Mouse (Mus musculus): Measurements from ENCODE around the gene Bri3. TPM values are rescaled to one million over a fixed set of nuclear protein-coding genes. Genes with fewer than 3 reads are reported as not detected.

The Bri3 gene
- polyA plus RNA-seq, 1 experiment, result 57.2 TPM

DNA sequence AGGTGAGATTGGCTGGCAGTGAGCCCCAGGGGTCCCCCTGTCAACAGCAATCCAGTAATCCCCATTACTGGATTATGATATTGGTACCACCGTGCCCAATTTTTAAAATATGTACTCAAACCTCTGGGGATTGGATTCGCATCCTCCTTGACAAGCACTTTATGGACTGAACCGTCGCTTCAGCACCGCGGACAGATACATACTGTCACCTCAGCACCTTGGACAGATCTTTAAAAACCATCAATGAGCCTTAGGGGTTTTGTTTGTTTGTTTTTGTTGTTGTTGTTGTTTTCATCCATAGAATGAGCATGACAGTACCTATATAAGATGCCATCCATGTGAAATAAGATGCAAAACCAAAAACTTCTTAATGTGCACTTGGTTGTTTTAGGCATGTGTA is 247.1 kb downstream of the Bri3 start:
- no peak overlapping the region for H3K27ac ChIP-seq (ENCODE audit: control insufficient read depth, insufficient read depth, low read depth, low read length, poor library complexity)
- TF ChIP-seq CTCF (IDR thresholded peaks at IDR 0.05; ENCODE audit: control insufficient read depth, insufficient read depth, low read length) (no peak), POLR2A (IDR thresholded peaks at IDR 0.05; ENCODE audit: borderline replicate concordance, control insufficient read depth, low read depth, low read length) (no peak)
- no peaks in the 10 kb centered on the region for H3K4me1 ChIP-seq (ENCODE audit: control insufficient read depth, insufficient read depth, low read length)
- no peak overlapping the region for H3K4me3 ChIP-seq (replicated peaks; ENCODE audit: control insufficient read depth, low read depth, low read length)
- 18% methylated on average over 6 of the region's 6 CpGs for WGBS

Other genes with a start within 250 kb of the Bri3 start
- 29.1 and 44.4 TPM in 2 replicates for gene Ccz1, start 229.6 kb upstream of the Bri3 start, polyA plus RNA-seq (2011; ENCODE audit: insufficient read depth, insufficient read length, low replicate concordance, missing spikeins)
- gene Ocm, start 217.8 kb upstream of the Bri3 start, polyA plus RNA-seq (2011; ENCODE audit: insufficient read depth, insufficient read length, low replicate concordance, missing spikeins), result not detected in 2 replicates
- gene Lmtk2, start 144.0 kb upstream of the Bri3 start, polyA plus RNA-seq (2011; ENCODE audit: insufficient read depth, insufficient read length, low replicate concordance, missing spikeins), result 4.3 and 5.5 TPM in 2 replicates
- 0.56 and 0.72 TPM in 2 replicates for gene Bhlha15, start 54.2 kb upstream of the Bri3 start, polyA plus RNA-seq (2011; ENCODE audit: insufficient read depth, insufficient read length, low replicate concordance, missing spikeins)
- gene Tecpr1, start 20.8 kb upstream of the Bri3 start, polyA plus RNA-seq (2011; ENCODE audit: insufficient read depth, insufficient read length, low replicate concordance, missing spikeins), result 9.6 and 11.9 TPM in 2 replicates
- not detected in 2 replicates for gene Baiap2l1, start 113.7 kb downstream of the Bri3 start, polyA plus RNA-seq (2011; ENCODE audit: insufficient read depth, insufficient read length, low replicate concordance, missing spikeins)